Mouse (Mus musculus) kidney, adult 2 months (tissue): ENCODE measurements around the gene Glrx5.

Experiments used
- CTCF ChIP-seq: fragments of 200-500 bp; conservative IDR thresholded peaks from 2 replicates; pipeline ENCODE4 v1.5.1; 2011; ENCODE audit warnings: low read depth, mild to moderate bottlenecking, control low read depth, low read length, moderate library complexity, mixed read lengths; ENCODE audit not compliant: insufficient read depth, insufficient read length
- POLR2A ChIP-seq: fragments of 200-500 bp; IDR thresholded peaks from one replicate; pipeline ENCODE4 v1.6.1; 2011; ENCODE audit warnings: low read depth, low read length, control low read depth

DNA sequence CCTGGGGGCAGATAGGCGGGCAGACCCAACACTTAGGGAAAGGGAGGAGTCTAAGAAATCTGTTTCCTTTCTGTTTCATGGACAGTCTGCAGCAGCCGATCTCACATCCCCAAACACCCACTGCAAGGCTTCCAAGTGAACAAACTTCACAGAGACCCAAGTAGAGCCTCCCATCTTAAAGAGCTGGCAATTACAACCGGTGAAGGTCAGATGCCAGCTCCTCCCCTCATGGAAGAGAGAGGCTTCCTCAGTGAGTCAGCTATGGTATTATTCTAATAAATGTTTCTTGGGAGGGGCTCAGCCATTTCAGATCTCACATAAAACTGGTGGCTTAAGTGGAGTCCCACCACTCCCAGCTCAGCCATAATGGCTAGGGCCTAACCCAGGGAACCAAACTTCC is 28.8 kb upstream of the Glrx5 start:
- TF ChIP-seq CTCF (no peak), POLR2A (no peak)
